Mouse (Mus musculus) gastrocnemius, postnatal 36 days (tissue): ENCODE measurements at regions not wholly inside any gene's neighbourhood (a gene's known extent, or its start where the extent isn't known, plus 50 kb on each side); places are given as distances from the start of the nearest gene placed in this dataset.

Source experiments
- microRNA-seq, 2 experiments: library from miRNA; unstranded; fragments of <30 nt; microRNA quantifications; one replicate each; pipeline ENCODE4 v1.2.0; 2021

Small RNAs in the stretch of these regions (microRNA-seq; reads per million reads assigned to microRNA genes)
- gene Mir30a (31,962 to 34,207 reads per million in 2 experiments), gene Mir30c-2 (266 to 376 reads per million in 2 experiments)
